Mouse (Mus musculus): ENCODE measurements at regions not wholly inside any gene's neighbourhood (a gene's known extent, or its start where the extent isn't known, plus 50 kb on each side); places are given as distances from the start of the nearest gene placed in this dataset.

DNA sequence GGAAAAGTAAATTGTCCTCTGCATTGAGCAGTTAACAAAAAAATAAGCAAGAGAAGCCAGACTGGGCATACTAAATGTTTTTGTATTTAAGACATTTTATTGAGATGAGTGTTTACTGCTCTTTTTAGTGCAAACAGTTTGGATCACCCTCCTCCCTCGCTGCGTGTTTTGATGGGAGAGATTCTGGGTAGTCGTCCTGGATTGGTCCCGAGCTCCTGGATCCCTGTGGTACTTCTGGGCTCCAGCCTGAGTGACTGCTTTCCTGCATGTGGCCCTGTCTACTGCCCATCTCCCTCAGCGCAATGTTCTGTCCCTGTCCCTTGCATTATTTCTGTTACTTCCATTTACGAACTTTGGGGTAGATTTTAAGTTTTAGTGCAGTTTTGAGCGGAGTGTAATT is 179.9 kb upstream of the Tle4 start:
- H3K27ac ChIP-seq (ENCODE audit: low read depth, low read length), result no peak overlapping the region
- H3K27me3 ChIP-seq (ENCODE audit: insufficient read depth, low read length), result no peaks in the 10 kb centered on the region; the same call in 1 of the 2 replicates
- DNase-seq (ENCODE audit: low spot score) (no peak), ATAC-seq (ENCODE audit: low FRiP score) (no peak)
- H3K4me1 ChIP-seq (ENCODE audit: insufficient read depth, low read length), result no peaks in the 10 kb centered on the region
- H3K4me3 ChIP-seq (ENCODE audit: low read depth, low read length), result 0 out of 2 replicates have a peak overlapping the region, but pooled peaks have one; percentile 10
- no peak for TF ChIP-seq CTCF (IDR thresholded peaks at IDR 0.05)
- WGBS, result 37% methylated on average over 7 of the region's 7 CpGs
- no peaks in the 10 kb centered on the region for H3K36me3 ChIP-seq (ENCODE audit: insufficient read depth, low read length)
- no peaks in the 10 kb centered on the region for H3K9me3 ChIP-seq (ENCODE audit: low read length)
- no peak overlapping the region for H3K9ac ChIP-seq (replicated peaks; ENCODE audit: low read length, poor library complexity, severe bottlenecking)
- H3K4me2 ChIP-seq (ENCODE audit: low read depth, low read length, poor library complexity, severe bottlenecking), result peak overlapping the region; percentile 42

DNA sequence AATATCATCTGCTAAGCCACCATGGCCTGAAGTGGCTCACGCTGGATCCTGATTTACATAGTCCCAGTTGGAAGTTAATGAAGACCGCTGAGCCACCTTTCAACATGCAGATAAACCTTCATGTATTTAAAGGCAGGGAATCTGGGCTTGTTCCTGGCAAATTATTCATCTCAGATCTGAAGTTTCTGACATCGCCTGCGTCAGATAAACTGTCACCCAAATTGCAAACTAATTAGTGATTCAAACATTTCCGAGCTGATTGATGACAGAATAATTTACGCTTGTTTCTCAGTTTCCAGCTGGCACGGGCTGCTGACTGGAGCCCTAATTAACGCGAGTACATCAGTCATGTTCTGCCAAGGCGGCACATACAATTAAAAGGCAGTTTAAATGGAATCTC is 179.3 kb upstream of the Tle4 start:
- 4% methylated on average over 10 of the region's 10 CpGs for WGBS
- TF ChIP-seq CTCF (IDR thresholded peaks at IDR 0.05), result no peak
- DNase-seq (ENCODE audit: low spot score), result peak; percentile 75
- Histone ChIP-seq H3K27ac (ENCODE audit: low read depth, low read length) (no peak overlapping the region), H3K9ac (replicated peaks; ENCODE audit: low read length, poor library complexity, severe bottlenecking) (no peak overlapping the region), H3K4me2 (ENCODE audit: low read depth, low read length, poor library complexity, severe bottlenecking) (peak overlapping the region; percentile 42), H3K4me3 (ENCODE audit: low read depth, low read length) (0 out of 2 replicates have a peak overlapping the region, but pooled peaks have one; percentile 10), H3K4me1 (ENCODE audit: insufficient read depth, low read length) (no peaks in the 10 kb centered on the region), H3K9me3 (ENCODE audit: low read length) (no peaks in the 10 kb centered on the region), H3K27me3 (ENCODE audit: insufficient read depth, low read length) (no peaks in the 10 kb centered on the region; the same call in 1 of the 2 replicates), H3K36me3 (ENCODE audit: insufficient read depth, low read length) (no peaks in the 10 kb centered on the region)
- peak; percentile 44; the same call in 1 of the 2 replicates for ATAC-seq (ENCODE audit: low FRiP score)

DNA sequence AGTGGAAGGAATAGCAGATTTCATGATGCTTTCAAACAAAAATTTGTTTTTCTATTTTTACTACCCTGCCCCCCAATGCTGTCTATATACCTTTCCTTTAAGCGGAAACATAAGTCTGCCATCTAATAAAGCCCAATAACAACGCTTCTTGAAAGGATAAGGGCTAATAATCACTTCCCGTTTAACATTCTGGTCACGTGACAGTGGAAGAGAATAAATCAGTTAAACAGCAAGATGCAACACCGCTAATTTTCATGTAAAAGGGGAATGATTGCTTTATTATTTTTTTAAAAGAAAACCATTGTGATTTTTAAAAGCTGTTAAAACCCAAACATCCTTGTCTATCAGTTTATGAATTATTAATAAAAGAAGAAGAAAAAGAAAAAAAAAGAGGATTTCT is 178.9 kb upstream of the Tle4 start:
- Histone ChIP-seq H3K27ac (ENCODE audit: low read depth, low read length) (no peak overlapping the region), H3K27me3 (ENCODE audit: insufficient read depth, low read length) (no peaks in the 10 kb centered on the region; the same call in 1 of the 2 replicates), H3K4me1 (ENCODE audit: insufficient read depth, low read length) (no peaks in the 10 kb centered on the region), H3K4me3 (ENCODE audit: low read depth, low read length) (no peak overlapping the region), H3K4me2 (ENCODE audit: low read depth, low read length, poor library complexity, severe bottlenecking) (peak overlapping the region; percentile 42), H3K9ac (replicated peaks; ENCODE audit: low read length, poor library complexity, severe bottlenecking) (no peak overlapping the region), H3K36me3 (ENCODE audit: insufficient read depth, low read length) (no peaks in the 10 kb centered on the region), H3K9me3 (ENCODE audit: low read length) (no peaks in the 10 kb centered on the region)
- 33% methylated on average over 5 of the region's 5 CpGs for WGBS
- DNase-seq (ENCODE audit: low spot score) (peak; percentile 30), ATAC-seq (ENCODE audit: low FRiP score) (no peak)
- TF ChIP-seq CTCF (IDR thresholded peaks at IDR 0.05), result no peak

DNA sequence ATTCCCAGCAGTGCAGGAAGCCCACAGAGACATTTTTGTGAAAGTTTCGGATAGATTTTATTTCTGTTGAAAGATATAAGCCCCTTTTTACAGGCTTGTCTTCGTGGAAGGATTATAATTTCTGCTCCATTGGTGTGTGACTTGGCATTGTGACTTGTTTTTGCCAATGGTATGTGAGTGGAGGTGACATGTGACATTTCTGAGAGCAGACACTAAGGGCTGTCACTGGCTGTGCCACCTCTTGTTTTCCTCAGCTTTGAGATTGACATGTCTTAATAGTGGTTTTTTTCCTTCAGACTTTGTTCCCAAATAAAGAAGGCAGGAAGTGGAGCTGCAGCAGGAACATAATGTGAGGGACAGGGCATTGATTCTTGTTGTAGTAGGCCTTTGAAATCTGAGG is 174.9 kb upstream of the Tle4 start:
- no peaks in the 10 kb centered on the region for H3K4me1 ChIP-seq (ENCODE audit: insufficient read depth, low read length)
- no peaks in the 10 kb centered on the region for H3K27me3 ChIP-seq (ENCODE audit: insufficient read depth, low read length)
- no peak for DNase-seq (ENCODE audit: low spot score)
- TF ChIP-seq CTCF (IDR thresholded peaks at IDR 0.05), result no peak
- WGBS, result 54% methylated on average over 2 of the region's 2 CpGs
- H3K9ac ChIP-seq (replicated peaks; ENCODE audit: low read length, poor library complexity, severe bottlenecking), result no peak overlapping the region
- H3K27ac ChIP-seq (ENCODE audit: low read depth, low read length), result no peak overlapping the region
- no peak for ATAC-seq (ENCODE audit: low FRiP score)
- no peaks in the 10 kb centered on the region for H3K9me3 ChIP-seq (ENCODE audit: low read length)
- H3K4me3 ChIP-seq (ENCODE audit: low read depth, low read length), result no peak overlapping the region
- no peak overlapping the region for H3K4me2 ChIP-seq (ENCODE audit: low read depth, low read length, poor library complexity, severe bottlenecking)
- no peaks in the 10 kb centered on the region for H3K36me3 ChIP-seq (ENCODE audit: insufficient read depth, low read length)

DNA sequence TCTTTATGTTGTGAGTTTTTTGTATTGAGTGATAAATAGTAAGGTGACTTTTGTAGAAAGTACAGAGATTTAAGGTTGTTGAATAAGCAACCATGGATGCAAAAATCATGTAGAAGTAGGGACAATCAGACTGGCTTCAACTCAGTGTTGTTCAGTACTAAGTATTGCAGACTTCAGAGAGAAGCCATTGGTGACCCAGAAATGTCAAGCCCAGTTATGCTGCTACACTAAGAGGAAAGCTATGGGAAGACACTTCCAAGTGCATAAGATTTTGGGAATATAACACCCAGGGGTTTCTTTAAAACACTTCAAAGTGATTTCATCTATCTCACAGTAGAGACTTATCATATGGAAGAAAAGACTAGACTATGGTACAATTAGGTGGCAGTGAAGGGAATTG is 154.8 kb upstream of the Tle4 start:
- no peak for TF ChIP-seq CTCF (IDR thresholded peaks at IDR 0.05)
- Histone ChIP-seq H3K27me3 (ENCODE audit: insufficient read depth, low read length) (no peaks in the 10 kb centered on the region), H3K36me3 (ENCODE audit: insufficient read depth, low read length) (no peaks in the 10 kb centered on the region), H3K27ac (ENCODE audit: low read depth, low read length) (no peak overlapping the region), H3K9me3 (ENCODE audit: low read length) (no peaks in the 10 kb centered on the region), H3K9ac (replicated peaks; ENCODE audit: low read length, poor library complexity, severe bottlenecking) (no peak overlapping the region), H3K4me1 (ENCODE audit: insufficient read depth, low read length) (no peaks in the 10 kb centered on the region), H3K4me3 (ENCODE audit: low read depth, low read length) (no peak overlapping the region), H3K4me2 (ENCODE audit: low read depth, low read length, poor library complexity, severe bottlenecking) (no peak overlapping the region)
- ATAC-seq (ENCODE audit: low FRiP score) (no peak), DNase-seq (ENCODE audit: low spot score) (no peak)

DNA sequence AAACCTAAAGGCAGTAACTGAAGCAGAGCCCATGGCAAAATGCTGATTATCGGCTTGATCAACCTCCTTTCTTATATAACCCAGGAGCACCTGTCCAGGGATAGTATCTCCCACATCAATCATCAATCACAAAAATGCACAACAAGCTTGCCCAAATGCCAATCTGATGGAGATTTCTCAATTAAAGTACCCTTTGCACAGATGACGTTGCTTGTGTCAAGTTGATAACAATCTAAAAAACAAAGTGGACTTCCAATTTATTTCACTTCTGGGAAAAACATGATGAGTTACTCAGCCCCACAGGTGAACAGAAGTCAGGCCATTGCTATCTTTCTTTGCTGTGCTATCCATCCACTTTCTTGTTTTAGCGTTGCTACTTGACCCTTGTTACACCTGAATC is 144.5 kb upstream of the Tle4 start:
- no peaks in the 10 kb centered on the region for H3K36me3 ChIP-seq (ENCODE audit: insufficient read depth, low read length)

More for the DNA sequence above, 144.5 kb upstream of the Tle4 start:
- Histone ChIP-seq H3K4me2 (ENCODE audit: low read depth, low read length, poor library complexity, severe bottlenecking) (no peak overlapping the region), H3K4me3 (ENCODE audit: low read depth, low read length) (no peak overlapping the region), H3K9ac (replicated peaks; ENCODE audit: low read length, poor library complexity, severe bottlenecking) (no peak overlapping the region), H3K27ac (ENCODE audit: low read depth, low read length) (no peak overlapping the region), H3K9me3 (ENCODE audit: low read length) (no peaks in the 10 kb centered on the region), H3K4me1 (ENCODE audit: insufficient read depth, low read length) (no peaks in the 10 kb centered on the region), H3K27me3 (ENCODE audit: insufficient read depth, low read length) (no peaks in the 10 kb centered on the region)
- TF ChIP-seq CTCF (IDR thresholded peaks at IDR 0.05), result no peak
- no peak for ATAC-seq (ENCODE audit: low FRiP score)
- no peak for DNase-seq (ENCODE audit: low spot score)
- 92% methylated on average over 3 of the region's 3 CpGs for WGBS
